Mouse (Mus musculus): Measurements from ENCODE around the gene Ddx39b. TPM values are rescaled to one million over a fixed set of nuclear protein-coding genes. Genes with fewer than 3 reads are reported as not detected.

Gene Ddx39b
- total and polyA plus RNA-seq, 3 experiments: 208 to 411 (median 242) TPM

DNA sequence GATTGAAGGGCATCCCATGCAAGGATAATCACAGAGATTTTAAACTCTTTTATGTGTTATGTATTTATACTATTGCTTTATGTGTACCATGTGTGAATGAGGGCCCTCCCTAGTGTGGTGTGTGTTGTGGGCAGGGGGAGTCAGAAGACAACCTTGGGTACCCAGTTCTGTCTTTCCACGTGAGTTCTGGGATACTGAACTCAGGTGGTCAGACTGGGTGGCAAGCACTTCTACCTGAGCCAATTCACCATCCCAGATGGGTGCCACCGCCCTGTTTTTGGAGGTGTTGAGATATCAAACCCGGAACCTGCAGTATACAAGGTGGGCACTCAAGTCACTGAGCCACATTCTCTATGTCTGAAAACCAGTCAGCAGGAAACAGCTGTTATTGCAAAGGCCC, 30.7 kb downstream of the Ddx39b start:
- Histone ChIP-seq H3K27ac (ENCODE audit: insufficient read depth, low read depth) (no peak overlapping the region), H3K9me3 (replicated peaks; ENCODE audit: low read length) (peaks cover 13% of the 10 kb centered on the region), H3K27me3 (replicated peaks) (no peaks in the 10 kb centered on the region), H3K9ac (ENCODE audit: insufficient read depth, low read depth) (no peak overlapping the region), H3K79me2 (replicated peaks; ENCODE audit: control insufficient read depth, extremely low read depth, insufficient read depth, poor library complexity, severe bottlenecking) (no peaks in the 10 kb centered on the region), H3K4me1 (ENCODE audit: control insufficient read depth in 1 of 2, insufficient read depth in 2 of 2) (0 out of 4 replicates have a peak, but pooled peaks cover 0 to 2% of the 10 kb centered on the region in 2 experiments), H3K36me3 (replicated peaks in 1 of 2; ENCODE audit: control insufficient read depth in 1 of 2, insufficient read depth in 1 of 2, low read length in 1 of 2) (peaks cover 8 to 44% of the 10 kb centered on the region in 2 experiments), H3K4me2 (ENCODE audit: insufficient read depth, low read depth, poor library complexity, severe bottlenecking) (no peak overlapping the region), H3K4me3 (replicated peaks in 1 of 3; ENCODE audit: low read depth in 2 of 3, low read length in 2 of 3, poor library complexity in 1 of 3) (no peak overlapping the region)
- no peak for TF ChIP-seq ZKSCAN1 (IDR thresholded peaks at IDR 0.05; ENCODE audit: borderline replicate concordance, low read depth, low read length)
- no peak for TF ChIP-seq MAZ (IDR thresholded peaks at IDR 0.05; ENCODE audit: low read depth, low read length)
- TF ChIP-seq RAD21 (IDR thresholded peaks at IDR 0.05; ENCODE audit: low read depth, low read length): no peak
- TF ChIP-seq MYC (IDR thresholded peaks at IDR 0.05; ENCODE audit: low read depth, low read length): no peak
- no peak for TF ChIP-seq HCFC1 (IDR thresholded peaks at IDR 0.05; ENCODE audit: low read depth, low read length)
- TF ChIP-seq E2F4 (IDR thresholded peaks at IDR 0.05; ENCODE audit: insufficient replicate concordance, low read depth, low read length): no peak
- no peak for TF ChIP-seq GABPA (IDR thresholded peaks at IDR 0.05; ENCODE audit: insufficient replicate concordance, low read depth, low read length)
- no peak for TF ChIP-seq MXI1 (IDR thresholded peaks at IDR 0.05; ENCODE audit: low read depth, low read length)
- TF ChIP-seq USF1 (IDR thresholded peaks at IDR 0.05; ENCODE audit: low read depth, low read length): no peak
- no peak for TF ChIP-seq RCOR1 (conservative IDR thresholded peaks at IDR 0.05; ENCODE audit: low read depth, low read length)
- TF ChIP-seq POLR2A (IDR thresholded peaks at IDR 0.05; ENCODE audit: low read depth, low read length): no peak
- no peak for TF ChIP-seq SMC3 (IDR thresholded peaks at IDR 0.05; ENCODE audit: low read depth, low read length)
- TF ChIP-seq ZMIZ1 (IDR thresholded peaks at IDR 0.05; ENCODE audit: low read depth, low read length): no peak
- TF ChIP-seq POLR2AphosphoS2 (IDR thresholded peaks at IDR 0.05; ENCODE audit: low read depth, low read length): no peak
- TF ChIP-seq TBP (conservative IDR thresholded peaks at IDR 0.05; ENCODE audit: low read depth, low read length): no peak
- TF ChIP-seq KAT2A (IDR thresholded peaks at IDR 0.05; ENCODE audit: insufficient replicate concordance, low read length): no peak
- dilution Hi-C loops (cut with MboI; ENCODE audit: extremely low pct_ligation_motif_present, extremely low pct_unique_long_range_greater_than_20kb, low sequenced_read_pairs) (loop anchor here (5.0 kb wide), 1 partner anchor 1300 kb away; no protein-coding TSS in a partner anchor), in situ Hi-C loops (cut with MboI; ENCODE audit: low pct_ligation_motif_present, low pct_unique_long_range_greater_than_20kb, low sequenced_read_pairs) (loop anchor here (5.0 kb wide), 1 partner anchor 1300 kb away; no protein-coding TSS in a partner anchor)
- no peak for DNase-seq (ENCODE audit: extremely low read depth)

DNA sequence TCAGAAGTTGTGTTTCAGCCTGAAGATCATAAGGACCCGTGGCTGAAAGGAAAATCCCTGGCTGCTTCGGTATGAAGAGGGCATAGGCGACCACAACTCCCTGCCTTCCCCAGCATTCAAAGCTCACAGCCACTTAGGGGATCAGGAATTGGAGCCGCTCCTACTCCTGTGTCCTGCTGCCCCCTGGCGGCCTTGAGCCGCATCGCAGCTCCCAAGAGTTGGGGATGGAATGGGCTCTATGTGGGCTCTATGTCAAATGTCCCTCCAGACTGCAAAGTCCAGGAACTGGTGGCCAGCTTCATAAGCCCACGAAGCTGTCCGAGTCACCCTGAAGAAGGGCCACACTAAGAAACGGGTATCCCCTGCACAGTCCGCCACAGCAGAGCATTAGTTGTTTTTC, 33.2 kb downstream of the Ddx39b start:
- H3K9me3 ChIP-seq (replicated peaks; ENCODE audit: low read length): peaks cover 13% of the 10 kb centered on the region
- no peaks in the 10 kb centered on the region for H3K79me2 ChIP-seq (replicated peaks; ENCODE audit: control insufficient read depth, extremely low read depth, insufficient read depth, poor library complexity, severe bottlenecking)
- peak; percentile 82 for DNase-seq (ENCODE audit: extremely low read depth)
- TF ChIP-seq BHLHE40 (IDR thresholded peaks at IDR 0.05; ENCODE audit: low read depth, low read length): peak; percentile 48; the same call in 1 of the 2 replicates
- TF ChIP-seq PAX5 (IDR thresholded peaks at IDR 0.05; ENCODE audit: low read length): no peak
- TF ChIP-seq TCF12 (IDR thresholded peaks at IDR 0.05; ENCODE audit: low read depth, low read length): no peak
- TF ChIP-seq ELF1 (IDR thresholded peaks at IDR 0.05; ENCODE audit: low read depth, low read length): 0 out of 2 replicates have a peak, but pooled peaks have one; percentile 21
- no peak for TF ChIP-seq POLR2AphosphoS2 (IDR thresholded peaks at IDR 0.05; ENCODE audit: low read depth, low read length)
- TF ChIP-seq ZC3H11A (IDR thresholded peaks at IDR 0.05; ENCODE audit: low read depth, low read length): peak; percentile 71
- no peak for TF ChIP-seq TBP (conservative IDR thresholded peaks at IDR 0.05; ENCODE audit: low read depth, low read length)
- no peak for TF ChIP-seq MAZ (IDR thresholded peaks at IDR 0.05; ENCODE audit: low read depth, low read length)
- peak; percentile 32; the same call in 1 of the 2 replicates for TF ChIP-seq IRF4 (IDR thresholded peaks at IDR 0.05; ENCODE audit: low read depth, low read length)
- TF ChIP-seq ETS1 (conservative IDR thresholded peaks at IDR 0.05; ENCODE audit: low read depth, low read length): no peak
- TF ChIP-seq RAD21 (IDR thresholded peaks at IDR 0.05; ENCODE audit: low read depth, low read length): peak; percentile 79
- peak; percentile 89 to 93 for TF ChIP-seq CTCF (conservative IDR thresholded peaks at IDR 0.05 in 1 of 2, IDR thresholded peaks at IDR 0.05 in 1 of 2; ENCODE audit: low read depth in 2 of 2, low read length in 2 of 2)
- no peak for TF ChIP-seq UBTF (IDR thresholded peaks at IDR 0.05; ENCODE audit: low read depth, low read length)
- no peak for TF ChIP-seq JUN (IDR thresholded peaks at IDR 0.05; ENCODE audit: insufficient read depth, low read depth, low read length)
- 0 out of 2 replicates have a peak, but pooled peaks have one; percentile 28 for TF ChIP-seq MEF2A (IDR thresholded peaks at IDR 0.05; ENCODE audit: borderline replicate concordance, low read depth, low read length)
- peak; percentile 92 for TF ChIP-seq SMC3 (IDR thresholded peaks at IDR 0.05; ENCODE audit: low read depth, low read length)
- peak; percentile 3; the same call in 1 of the 2 replicates for TF ChIP-seq USF1 (IDR thresholded peaks at IDR 0.05; ENCODE audit: low read depth, low read length)
- H3K27me3 ChIP-seq (replicated peaks): no peaks in the 10 kb centered on the region
- no peak overlapping the region for H3K9ac ChIP-seq (ENCODE audit: insufficient read depth, low read depth)
- no peak overlapping the region for H3K27ac ChIP-seq (ENCODE audit: insufficient read depth, low read depth)
- no peak overlapping the region for H3K4me2 ChIP-seq (ENCODE audit: insufficient read depth, low read depth, poor library complexity, severe bottlenecking)
- peaks cover 0 to 8% of the 10 kb centered on the region in 2 experiments; a peak in 1 of 4 replicates for H3K4me1 ChIP-seq (ENCODE audit: control insufficient read depth in 1 of 2, insufficient read depth in 2 of 2)
- dilution Hi-C loops (cut with MboI; ENCODE audit: extremely low pct_ligation_motif_present, extremely low pct_unique_long_range_greater_than_20kb, low sequenced_read_pairs) (loop anchor here (5.0 kb wide), 1 partner anchor 1302 kb away; no protein-coding TSS in a partner anchor), in situ Hi-C loops (cut with MboI; ENCODE audit: low pct_ligation_motif_present, low pct_unique_long_range_greater_than_20kb, low sequenced_read_pairs) (loop anchor here (5.0 kb wide), 1 partner anchor 1302 kb away; no protein-coding TSS in a partner anchor)
- H3K36me3 ChIP-seq (replicated peaks in 1 of 2; ENCODE audit: control insufficient read depth in 1 of 2, insufficient read depth in 1 of 2, low read length in 1 of 2): peaks cover 0 to 44% of the 10 kb centered on the region in 2 experiments
- H3K4me3 ChIP-seq (replicated peaks in 1 of 3; ENCODE audit: low read depth in 2 of 3, low read length in 2 of 3, poor library complexity in 1 of 3): no peak overlapping the region

Measured in CH12.LX (cell line).